Mouse (Mus musculus): Measurements from ENCODE around the gene Tmem217.

DNA sequence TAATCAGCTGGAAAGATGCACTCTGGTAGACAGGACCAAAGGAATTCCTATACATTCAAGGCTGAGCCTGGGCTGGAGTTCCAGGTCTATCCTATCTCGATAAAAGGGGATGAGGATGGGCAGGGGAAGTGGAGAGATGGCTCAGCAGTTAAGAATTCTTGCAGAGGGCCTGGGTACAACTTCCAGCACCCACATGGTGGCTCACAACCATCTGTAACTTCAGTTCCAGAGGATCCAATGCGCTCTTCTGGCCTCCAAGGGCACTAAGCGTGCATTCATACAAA, 55.2 kb downstream of the Tmem217 start:
- no peak for TF ChIP-seq POLR2A (IDR thresholded peaks at IDR 0.05; ENCODE audit: low read depth, low read length)
- no peak for TF ChIP-seq CTCF (IDR thresholded peaks at IDR 0.05; ENCODE audit: extremely low read depth, insufficient read length, insufficient replicate concordance, low read depth, low read length)

All from small intestine, adult 2 months (tissue).